Mouse (Mus musculus) MEL-GATA-1-ER (cell line): ENCODE results near the gene Phc1.
"Not testable (repeated sequence)": the region's sequence is repeated elsewhere in the genome, so short reads cannot be mapped to it uniquely, and the experiment has no call there.

ENCODE experiments used
- DNase-seq: peaks from one replicate; pipeline ENCODE4 v3.0.0-alpha.2; 2012; ENCODE audit warnings: low read depth; ENCODE audit errors: extremely low read depth

Phc1 gene

DNA sequence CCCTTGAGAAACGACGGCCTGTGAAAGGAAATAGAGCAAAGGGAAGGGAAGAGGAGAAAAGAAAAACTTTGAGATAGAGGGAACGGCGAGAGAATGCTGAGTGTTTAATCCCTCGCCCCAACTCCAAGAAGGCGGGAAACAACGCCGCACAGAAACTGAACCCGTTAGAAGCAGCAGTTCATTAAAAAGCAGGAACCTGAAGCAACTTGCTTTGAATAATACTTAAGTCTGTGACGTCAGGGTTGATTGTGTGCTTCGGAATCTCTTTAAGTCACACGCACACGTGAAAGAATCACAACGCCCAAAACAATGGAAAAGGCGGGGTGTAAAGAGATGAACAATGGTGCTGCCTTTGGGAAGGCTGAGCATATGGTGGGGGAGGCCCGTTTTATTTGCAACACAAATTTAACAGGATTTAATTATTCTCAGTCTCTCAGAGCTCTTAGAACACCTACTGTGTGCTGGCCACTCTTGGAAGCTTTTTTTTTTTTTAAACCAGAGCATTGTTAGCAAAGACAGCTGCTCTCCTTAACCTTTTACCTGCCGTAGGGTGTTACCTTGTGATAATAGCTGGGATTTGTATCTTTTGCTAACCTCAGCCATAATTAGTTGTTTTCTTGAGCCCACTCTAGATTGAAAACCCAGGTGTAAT lies at the start of gene Phc1:
Phc1 (minus strand) TSS at position 213 of the 652 bp plus-strand sequence.
- DNase-seq = peak; percentile 54

- DNase-seq = not testable (repeated sequence)
Observed at GRCm38 (mm10) chr6:122389986-122390385, 49.6 kb upstream of the Phc1 start.

DNA sequence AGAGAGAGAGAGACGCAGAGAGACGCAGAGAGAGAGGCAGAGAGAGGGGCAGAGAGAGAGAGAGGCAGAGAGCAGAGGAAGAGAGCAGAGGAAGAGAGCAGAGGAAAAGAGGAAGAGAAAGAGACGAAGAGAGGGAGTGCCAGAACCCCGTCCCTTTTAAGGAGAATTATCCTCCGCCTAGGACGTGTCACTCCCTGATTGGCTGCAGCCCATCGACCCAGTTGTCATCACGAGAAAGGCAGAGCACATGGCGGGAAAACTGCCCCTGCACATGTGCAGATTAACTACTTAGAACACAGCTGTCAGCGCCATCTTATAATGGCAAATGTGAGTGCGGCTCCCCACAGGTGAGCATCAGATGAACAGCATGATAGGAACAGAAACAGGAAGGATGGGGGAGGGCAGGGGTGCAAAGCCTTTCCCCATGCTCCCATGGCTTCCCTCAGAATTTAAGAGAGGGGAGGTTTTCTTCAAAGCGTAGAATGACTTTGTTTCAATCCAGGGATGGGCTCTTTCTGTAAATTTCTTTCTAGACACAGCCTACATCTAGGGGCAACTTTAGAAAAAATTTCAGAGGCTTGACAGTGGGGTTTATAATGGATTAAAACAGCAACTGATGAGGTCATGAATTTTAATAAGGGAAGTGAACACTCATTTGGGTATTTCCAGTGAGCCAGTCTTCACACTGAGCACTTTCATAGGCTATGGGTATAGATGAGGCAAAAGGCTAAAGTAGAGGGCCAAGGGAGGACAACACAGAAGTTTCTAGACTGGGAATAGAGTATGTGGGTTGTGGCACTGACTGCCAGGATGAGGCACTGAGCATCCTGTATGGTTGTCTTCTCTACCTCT lies 47.0 kb upstream of the Phc1 start:
- peak; percentile 49 for DNase-seq

- DNase-seq = peak; percentile 36
Observed at GRCm38 (mm10) chr6:122385724-122386123, 45.4 kb upstream of the Phc1 start.

DNA sequence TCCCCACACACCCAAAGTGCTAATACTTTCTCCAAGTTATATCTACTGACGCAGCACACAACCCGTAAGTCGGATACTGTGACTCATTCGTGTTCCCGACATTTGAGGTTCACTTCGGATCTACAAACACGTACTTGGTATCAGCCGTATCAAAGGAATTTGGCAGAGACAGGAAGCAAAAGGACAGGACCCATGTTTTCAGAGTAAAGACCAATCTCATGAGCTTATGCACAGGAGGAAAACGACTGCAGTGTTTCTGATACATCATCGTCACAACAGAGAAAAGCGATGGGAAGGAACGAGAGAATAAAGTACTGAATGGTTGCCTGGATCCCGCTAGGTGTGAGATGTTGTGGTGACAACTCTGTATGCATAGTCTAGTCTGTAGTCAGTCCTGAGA lies 44.5 kb upstream of the Phc1 start:
- DNase-seq = peak; percentile 58

- no peak for DNase-seq
Observed at GRCm38 (mm10) chr6:122383211-122383610, 42.9 kb upstream of the Phc1 start.

DNA sequence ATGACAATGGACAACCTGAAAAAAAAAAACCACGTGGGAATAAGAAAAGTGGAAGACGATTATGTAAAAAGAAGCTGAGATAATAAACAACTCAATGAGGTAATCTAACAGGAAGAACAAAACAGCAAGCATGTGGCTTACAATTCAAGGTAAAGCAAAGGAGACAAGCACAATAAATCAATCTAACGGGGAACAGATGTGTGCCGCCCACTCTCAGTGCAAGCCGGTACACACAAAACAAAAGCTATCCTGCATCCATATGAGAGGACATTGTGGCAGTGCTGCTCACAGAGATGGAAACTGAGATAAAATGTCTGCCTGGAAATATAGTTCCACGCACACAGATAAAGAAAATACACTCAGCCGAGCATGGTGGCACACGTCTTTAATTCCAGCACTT lies 41.7 kb upstream of the Phc1 start:
- DNase-seq = no peak

GRCm38 (mm10) chr6:122368245-122368644 lies 27.9 kb upstream of the Phc1 start:
- peak; percentile 60 for DNase-seq

GRCm38 (mm10) chr6:122366976-122367375 lies 26.6 kb upstream of the Phc1 start:
- DNase-seq = no peak

- no peak for DNase-seq
Observed at GRCm38 (mm10) chr6:122366287-122366686, 25.9 kb upstream of the Phc1 start.

DNA sequence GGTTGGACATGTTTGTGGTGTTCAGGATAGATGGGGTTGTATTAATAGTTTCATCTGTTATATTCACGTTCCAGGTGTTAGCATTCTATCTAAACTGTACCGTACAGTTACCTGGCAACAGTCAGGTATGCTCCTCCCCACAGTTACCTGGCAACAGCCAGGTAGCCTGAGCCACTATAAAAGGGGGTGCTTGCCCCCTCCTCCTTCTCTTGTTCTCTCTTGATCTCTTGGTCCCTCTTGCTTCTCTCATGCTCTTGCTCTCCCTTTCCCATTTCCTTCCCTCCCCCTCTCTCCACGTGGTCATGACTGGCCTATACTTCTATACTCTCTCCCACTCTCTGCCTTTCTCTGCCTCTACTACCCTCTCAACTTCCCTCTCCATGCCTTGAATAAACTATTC lies 25.3 kb upstream of the Phc1 start:
- no peak for DNase-seq

DNA sequence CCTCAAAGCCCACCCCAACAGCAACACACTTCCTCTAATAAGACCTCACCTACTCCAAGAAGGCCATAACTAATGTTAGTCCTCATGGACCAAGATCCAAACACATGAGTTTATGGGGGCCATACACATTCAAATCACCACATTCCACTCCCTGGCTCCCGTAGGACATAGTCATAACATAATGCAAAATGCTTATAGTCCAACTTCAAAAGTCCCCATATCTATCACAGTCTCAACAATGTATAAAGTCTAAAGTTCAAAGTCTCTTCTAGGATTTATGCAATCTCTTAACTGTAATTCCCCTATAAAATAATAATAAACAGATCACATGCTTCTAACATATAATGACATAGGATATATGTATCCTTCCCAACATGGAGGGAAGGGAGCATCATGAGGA lies 16.7 kb upstream of the Phc1 start:
- no peak for DNase-seq

- DNase-seq = no peak
Observed at GRCm38 (mm10) chr6:122355909-122356308, 15.5 kb upstream of the Phc1 start.

- DNase-seq = not testable (repeated sequence)
Observed at GRCm38 (mm10) chr6:122347326-122347725, 7.0 kb upstream of the Phc1 start.

- DNase-seq = no peak
Observed at GRCm38 (mm10) chr6:122346399-122346798, 6.0 kb upstream of the Phc1 start.

DNA sequence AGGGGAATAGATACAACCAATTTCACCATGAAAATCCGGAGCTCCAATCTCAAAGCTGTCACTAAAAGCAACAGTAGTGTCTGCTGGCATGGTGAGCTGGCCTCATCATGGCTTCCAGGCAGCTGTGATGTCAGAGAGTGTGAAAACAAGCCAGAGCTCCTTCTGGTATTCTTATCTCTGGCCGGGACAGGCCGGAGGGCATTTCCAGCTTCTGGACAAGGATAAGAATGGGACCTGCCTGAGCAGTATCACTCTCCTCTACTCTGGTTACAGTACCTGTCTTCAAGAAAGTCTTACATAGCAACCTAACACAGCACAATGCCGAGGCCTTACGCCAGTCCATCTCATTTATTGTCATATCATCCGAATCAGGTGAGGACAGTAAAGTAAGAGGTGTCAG lies 5.4 kb upstream of the Phc1 start:
- no peak for DNase-seq

DNA sequence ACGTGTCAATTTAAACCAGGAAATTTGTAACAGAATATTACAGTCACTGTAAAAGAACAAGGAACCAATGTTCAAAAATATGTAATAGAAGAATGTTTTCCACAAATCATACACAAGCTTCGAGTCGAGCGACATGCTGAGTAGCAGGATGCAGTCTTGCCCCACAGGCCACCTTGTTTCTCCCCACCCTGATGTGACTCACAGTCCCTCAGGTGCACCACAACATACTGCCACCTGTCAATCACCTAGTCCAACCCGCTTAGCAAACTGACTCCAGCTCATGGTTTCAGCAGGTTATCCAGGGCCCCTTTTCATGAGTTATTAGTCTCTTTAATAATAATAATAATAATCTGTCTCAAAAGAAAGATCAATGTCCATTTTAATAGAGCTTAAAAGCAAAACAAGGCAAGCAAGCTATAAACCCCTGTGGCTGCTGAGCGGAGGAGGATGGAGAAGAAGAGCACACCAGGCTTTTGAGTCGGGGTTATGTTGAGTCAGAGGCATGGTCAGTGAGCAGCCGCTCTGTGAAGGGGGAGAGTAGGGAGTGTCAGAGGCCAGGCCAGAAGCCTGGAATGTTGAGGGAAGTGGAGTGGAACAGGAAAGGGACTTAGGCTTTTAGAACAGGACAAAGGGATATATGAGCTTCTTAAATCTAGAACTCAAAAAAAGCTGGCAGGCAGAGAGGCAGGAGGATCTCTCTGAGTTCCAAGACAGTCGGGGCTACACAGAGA lies 4.2 kb upstream of the Phc1 start:
- no peak for DNase-seq

GRCm38 (mm10) chr6:122343719-122344118 lies 3.4 kb upstream of the Phc1 start:
- peak; percentile 87 for DNase-seq

- no peak for DNase-seq
Observed at GRCm38 (mm10) chr6:122342125-122342524, 1.8 kb upstream of the Phc1 start.

DNA sequence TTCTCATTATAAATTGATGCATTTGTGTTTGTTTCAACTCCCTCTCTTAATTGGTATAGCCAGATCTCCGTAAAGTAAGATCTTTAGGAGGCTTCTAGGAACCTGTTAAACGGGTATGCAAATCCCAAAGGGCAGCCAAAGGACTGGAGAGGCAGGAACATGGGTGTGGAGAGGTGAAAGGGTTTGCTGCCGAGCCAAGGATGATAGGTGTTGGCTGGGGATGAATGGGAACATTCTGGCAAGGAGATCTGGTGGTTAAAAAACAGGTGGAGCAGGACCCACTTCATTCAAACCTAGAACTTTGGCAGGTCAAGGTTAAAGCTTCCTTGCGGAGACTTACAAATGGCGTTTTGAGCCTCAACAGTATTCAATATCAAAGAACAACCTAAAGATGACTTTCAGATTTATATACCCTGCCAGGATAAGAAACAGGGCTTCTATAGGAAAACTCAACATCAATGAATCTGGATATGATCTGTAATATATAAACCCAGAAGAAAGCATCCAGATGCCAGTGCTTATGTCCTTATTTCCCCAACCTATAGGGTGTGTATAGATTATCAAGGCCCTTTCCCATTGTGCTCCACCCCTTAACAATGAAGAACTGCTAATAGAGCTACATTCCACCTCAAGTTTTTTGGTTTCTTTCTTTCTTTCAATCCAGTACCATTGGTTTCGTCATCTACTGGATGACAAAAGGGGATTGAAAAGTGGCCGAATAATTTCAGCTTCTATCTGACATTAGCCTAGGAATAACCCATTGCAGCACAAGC lies 863 bp upstream of the Phc1 start:
- DNase-seq = no peak

GRCm38 (mm10) chr6:122339648-122340341 lies 566 bp downstream of the Phc1 start:
- DNase-seq = peak; percentile 59
